Mouse (Mus musculus) adipocyte (in vitro differentiated cells): ENCODE results near the gene Kcnip1.

Source experiments
- DNase-seq: peaks from one replicate; pipeline ENCODE4 v3.0.0-alpha.2; 2016; ENCODE audit warnings: low spot score

Gene Kcnip1

DNA sequence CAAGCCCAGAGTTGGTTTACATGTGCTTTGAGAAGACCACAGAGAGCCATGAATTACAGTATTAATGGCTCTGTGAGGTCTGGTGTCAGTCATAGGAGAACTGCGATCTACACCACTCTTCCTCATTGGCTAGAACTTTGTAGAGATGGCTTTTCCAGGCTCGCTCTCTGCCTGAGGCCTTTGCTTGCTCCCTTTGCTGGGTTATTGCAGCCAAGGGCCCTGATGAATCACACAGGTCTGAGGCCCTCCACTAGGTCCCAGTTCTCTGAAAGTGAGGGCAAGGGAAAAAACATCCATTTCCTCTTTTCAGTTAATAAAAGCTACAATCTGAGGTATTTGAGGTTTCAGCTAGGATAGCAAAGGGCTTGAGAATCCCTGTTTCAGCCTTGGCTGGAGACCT, 329.4 kb downstream of the Kcnip1 start:
- no peak for DNase-seq

DNA sequence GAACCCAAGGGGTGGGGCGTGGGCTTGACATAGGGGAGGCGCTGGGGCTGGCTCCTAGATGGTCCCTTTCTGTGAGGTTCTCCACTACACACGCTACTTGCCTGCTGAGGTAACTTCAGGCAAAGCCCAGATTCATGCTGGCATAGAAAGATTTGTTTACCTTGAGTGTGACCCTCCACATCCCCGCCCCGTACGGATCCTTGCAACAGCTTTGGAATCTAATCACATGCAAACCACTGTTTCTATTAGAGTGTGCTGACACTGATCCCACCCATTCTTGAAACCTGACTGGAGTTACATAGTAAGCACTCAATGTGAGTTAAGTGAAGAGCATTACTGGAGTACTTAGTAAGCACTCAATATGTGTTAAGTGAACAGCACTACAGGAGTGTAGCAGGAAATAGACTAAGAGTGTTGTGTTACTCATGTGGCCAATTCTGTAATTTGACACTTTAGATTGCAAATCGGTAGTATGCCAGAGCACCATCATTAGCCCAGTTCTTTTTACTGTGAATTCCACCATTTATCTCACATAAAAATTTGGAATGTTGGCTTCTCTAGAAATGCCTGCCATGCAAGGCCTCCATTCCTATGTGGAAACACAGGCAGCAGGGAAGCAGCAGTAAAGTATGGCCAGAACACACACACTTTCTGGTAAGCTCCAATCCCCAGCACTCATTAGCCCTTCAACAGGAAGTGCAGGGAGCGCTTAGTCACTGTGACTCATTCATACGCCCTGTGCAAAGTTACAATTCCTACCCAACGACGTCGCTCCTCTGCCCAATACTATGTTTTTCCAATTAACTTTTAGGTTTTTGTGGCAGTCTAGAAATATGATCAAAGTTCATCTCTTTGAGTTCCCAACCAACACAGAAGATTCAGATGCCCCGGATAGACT, 332.7 kb downstream of the Kcnip1 start:
- DNase-seq: peak; percentile 5

DNA sequence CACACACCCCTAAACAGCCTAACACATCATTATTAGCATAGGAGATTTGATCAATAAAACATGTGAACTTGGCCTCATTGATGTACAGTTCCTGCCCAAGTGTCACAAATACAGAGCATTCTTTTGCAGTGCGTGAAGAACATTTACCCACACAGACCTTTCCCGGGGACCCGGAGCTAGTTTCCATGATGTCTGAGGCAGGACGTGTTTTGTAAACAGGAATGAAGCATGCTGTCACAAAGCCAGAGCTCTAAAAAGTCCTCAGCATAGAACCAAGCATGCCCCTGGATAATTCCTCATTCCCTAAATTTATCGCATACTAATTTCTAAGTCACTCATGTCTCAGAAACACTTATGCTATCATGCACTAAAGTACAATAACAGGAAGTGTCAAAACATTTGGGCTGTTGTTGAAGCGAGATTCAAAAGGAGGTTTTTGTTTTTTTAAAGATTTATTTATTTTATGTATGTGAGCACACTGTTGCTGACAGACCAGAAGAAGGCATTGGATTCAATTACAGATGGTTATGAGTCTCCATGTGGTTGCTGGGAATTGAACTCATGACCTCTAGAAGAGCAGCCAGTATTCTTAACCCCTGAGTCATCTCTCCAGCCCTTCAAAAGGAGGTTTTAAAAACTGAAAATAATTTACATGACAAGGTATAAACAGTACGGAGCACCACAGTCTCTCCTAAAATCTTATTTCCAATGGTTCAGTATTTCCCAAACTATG, 336.9 kb downstream of the Kcnip1 start:
- DNase-seq: peak; percentile 5

DNA sequence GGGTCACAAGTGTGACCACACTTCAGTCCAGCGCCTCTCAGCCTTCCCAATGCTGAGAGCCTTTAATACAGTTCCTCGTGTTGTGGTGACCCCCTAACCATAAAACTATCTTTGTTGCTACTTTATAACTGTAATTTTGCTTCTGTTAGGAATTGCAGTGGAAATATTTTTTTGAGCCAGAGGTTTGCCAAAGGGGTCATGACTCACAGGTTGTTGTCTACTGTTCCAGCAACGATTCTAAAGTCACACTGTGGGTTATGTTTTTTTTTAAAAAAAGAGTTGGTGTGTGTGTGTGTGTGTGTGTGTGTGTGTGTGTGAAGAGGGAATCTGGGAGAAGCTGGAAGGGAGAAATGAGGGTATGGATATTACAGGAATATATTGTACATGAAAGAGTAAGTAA, 337.7 kb downstream of the Kcnip1 start:
- no peak for DNase-seq

DNA sequence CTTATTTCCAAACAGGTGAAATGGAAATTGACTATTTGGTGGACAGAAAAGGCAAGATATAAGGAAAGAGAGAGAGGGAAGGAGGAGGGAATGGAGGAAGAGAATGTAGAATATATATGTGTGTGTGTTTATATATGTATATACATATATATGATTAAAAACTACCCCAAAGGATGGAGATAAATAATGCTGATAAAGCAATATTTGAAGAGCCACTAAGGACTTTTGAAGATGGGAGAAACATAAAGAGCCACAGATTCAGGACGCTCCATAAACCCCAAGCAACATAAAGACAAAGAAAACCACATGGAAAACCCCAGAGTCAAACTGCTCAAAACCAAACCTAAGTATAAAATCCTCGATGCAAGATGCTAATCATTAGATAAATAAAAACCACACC, 338.5 kb downstream of the Kcnip1 start:
- DNase-seq: no peak

DNA sequence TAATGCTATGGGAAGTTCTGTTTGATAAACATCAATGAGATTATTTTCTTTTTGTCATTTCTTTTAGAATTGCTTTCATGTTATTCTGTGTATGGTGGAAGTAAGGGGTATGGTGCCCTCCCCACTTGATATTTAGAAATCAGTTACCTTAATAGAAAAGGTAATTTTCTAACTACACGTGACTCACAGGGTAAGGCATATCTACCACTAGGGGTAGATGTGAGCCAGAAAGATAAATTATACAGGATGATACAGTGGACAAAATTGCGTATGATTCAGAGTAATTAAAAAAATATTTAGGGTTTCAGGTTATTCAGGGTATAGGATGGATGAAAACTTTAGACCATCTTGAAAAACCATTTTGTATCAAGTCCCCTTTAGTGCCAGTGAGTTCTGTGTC, 343.6 kb downstream of the Kcnip1 start:
- no peak for DNase-seq

DNA sequence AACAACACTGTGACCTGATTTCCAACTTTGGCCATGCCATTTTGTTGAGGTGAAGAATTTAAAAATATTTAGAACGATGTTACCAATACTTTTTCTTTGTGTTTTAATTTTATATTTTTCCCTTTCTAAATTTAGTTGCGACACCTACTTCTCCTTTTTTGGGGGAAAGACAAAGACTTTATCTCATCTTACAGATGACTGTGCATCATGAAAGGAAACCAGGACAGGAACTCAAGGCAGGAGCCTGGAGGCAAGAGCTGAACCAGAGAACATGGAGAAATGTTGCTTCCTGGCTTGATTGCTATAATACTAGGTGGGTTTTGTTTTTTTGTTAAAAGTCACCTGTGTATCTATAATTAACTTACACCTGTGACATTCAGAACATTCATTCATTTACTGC, 355.8 kb downstream of the Kcnip1 start:
- DNase-seq: no peak

DNA sequence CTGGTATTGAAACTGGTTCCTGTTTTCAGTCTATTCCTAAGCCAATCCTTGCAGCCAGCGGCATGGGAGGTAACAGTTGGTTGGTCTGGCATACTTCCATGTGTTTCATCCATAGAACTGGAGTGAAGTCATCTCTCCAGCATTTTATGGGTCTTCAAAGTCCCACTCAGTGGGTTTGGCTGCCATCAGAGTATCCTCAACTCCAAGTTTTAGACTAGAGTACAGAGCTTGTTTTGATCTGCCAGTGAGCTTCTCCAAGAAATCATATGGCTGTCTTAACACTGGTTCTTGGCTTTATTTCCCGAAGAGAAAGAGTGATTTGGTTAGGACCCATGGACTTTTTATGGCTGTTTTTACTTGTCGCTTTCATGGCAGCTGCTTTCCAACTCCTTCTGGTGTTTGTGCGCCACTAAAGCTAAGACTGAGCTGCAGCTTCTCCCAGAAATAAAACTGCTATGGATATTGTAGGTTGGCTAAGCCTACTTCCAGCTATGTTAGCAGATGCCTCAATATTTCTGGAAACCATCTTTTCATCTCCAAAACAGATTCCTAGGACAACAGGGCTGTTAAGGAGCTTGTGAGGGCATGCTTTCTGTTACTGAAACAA, 365.7 kb downstream of the Kcnip1 start:
- DNase-seq: no peak

DNA sequence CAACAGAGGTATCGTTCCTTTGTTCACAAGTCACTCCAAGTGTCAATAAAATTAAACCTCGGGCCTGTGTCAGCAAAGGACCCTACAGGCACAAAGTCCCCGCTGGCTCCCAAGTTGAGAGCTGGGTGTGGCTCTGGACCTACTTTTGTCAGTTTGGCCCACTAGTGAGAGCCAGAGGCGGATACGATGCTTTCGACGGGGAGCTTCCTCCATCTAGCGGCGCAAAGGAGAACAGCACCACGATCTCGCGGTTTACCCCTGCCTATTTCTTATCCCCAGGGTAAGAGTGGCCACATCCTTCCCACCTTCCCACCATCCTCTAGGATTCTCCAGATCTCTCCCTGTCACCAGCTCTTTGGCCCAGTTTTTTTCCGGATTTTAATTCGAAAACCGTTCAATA, 378.7 kb downstream of the Kcnip1 start:
- peak; percentile 50 for DNase-seq

DNA sequence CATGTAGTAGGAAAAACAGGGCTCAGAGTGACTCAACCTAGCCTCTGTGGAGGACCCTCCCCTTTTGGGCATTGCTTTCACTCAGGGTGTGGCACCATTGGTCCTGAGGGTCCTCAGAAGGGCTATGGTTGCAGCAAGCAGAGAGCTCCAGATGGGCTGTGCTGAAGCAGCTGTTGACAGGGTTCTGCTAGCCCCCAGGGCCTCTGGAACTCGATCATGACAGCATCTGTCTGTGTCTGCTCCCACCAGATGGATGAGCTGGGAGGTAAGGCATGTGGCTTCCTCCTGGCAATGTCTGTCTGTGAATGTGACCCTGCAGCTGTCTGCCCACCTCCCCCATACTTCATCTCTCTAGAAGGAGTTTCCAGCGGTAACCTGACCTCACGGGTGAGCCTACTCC, 385.2 kb downstream of the Kcnip1 start:
- no peak for DNase-seq

DNA sequence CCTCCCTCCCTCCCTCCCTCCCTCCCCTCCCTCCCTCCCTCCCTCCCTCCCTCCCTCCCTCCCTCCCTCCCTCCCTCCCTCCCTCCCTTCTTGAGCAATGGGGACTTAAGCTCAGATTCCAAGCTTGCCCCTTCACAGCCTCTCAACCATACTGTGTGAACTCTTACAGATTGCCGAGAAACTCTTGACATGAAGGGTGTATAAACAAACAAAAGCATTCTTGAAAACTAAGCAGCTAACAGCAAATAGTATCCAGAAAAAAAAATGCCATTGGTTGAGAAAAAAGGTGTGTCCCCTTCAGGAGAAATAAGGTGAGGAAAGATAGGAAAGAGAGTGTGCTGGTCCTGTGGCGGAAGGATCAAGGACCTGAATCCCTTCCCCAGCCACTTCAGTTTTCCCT, 389.8 kb downstream of the Kcnip1 start:
- DNase-seq: no peak

DNA sequence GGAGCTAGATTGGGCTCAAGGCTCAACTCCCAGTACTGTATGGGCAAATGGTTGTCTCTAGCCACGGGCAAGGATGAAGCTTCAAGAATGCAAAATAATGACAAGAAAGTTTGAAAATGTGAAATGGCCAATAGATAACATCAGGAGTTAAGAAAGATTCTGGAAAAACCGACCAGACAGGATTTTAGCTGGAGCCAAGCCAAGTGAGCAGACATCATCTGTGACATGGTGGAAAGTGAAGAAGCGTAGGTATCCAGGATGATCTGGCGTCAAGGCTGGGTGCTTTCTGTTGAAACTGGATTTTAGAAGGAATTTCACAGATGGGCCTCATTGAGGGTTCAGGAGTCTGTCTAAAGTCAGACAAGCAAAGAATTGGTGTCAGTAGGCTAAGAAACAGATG, 394.0 kb downstream of the Kcnip1 start, which contains the start of gene D130052B06Rik:
Gene D130052B06Rik, plus strand, starts transcription at position 317 of the 400 bp plus-strand sequence.
- DNase-seq: no peak

DNA sequence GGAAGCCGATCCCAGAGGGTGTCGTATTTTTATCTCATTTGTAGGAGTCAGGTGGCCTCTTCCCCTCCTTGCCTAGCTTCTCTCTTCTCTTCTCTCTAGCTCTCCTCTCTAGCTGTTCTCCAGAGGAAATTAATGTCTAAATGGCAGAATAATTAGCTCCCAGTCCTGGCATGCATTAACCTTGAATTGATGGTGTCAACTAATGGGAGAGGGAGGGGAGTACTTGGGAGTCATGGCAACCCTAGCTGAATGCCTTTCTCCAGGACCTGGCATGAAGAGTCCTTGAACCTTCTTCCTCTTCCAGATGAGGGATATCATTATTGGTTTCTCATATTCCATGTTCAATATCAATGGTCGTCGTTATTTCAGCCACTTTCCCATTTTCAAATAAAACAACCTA, 396.3 kb downstream of the Kcnip1 start:
- DNase-seq: no peak

DNA sequence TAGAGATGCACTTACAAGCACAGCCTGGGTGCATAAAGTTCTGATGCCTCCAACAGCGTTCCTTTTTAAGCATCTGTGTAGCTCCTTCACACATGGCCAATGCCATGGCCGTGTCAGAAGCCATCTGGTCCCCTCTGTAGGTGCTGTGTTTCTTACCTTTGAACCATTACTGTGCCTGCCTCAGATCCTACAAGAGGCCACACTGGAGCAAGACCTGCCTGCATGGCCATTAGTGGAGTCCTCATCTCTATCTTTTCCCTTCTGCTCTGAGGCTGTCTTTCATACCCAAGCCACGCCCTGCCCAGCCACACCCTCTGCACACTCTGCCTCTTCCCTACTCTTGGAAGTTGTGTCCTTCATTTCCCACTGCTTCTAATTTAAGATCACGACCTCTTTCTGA, 400.1 kb downstream of the Kcnip1 start:
- DNase-seq: no peak

DNA sequence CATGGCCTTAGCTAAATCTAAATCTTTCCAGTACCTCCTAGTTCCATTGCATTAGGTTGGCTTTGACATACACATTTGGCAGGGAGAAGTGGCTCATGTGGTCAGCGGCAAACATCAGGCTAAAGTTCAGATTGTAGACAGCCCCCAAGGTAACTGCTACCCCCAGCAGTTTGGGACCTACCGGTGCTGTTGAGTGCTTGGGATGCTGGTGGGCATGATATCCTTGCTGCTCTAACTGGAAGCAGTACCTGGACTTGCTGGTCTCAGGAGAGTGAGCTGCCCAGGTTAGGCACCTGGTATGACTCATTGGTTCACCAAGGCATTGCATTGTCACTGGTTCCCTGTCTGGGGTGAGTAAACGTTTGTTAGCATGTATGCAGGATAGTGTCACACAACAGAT, 402.2 kb downstream of the Kcnip1 start:
- DNase-seq: no peak

DNA sequence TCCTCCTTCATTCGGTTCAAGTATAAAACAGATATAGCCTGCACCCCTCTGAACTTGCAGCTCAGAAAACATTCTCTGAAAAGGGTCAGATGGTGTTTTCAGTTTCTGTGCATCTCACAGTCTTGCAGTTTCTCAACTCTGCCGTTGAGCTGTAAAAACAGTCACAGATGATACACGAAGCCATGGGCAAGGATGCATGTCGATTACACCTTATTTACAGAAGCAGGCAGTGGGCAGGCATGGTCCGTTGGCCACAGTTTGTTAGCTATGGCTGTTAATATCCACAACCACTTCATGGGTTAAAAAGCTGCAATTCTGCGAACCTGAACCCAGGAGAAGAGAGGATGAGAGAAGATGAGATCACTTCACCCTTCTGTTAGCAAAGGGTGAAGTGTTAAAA, 406.3 kb downstream of the Kcnip1 start:
- no peak for DNase-seq

DNA sequence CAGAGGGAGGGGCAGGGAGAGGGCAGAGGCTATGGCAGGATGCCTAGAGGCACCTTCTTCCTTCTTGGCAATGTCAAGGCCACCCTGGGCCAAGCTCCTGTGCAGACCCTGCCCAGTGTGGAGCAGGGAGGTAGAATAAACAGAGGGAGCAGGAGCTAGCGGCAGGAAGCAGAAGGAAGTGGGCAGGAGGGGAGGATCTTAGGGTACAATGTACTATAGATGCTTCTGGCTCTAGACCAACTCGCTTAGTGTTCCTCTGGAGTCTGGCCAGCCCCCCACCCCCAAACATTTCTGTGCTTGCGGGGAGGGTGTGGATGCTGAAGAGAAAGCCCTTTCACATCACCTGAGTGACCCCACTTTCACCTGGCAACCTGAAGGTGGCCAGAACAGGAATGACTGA, 413.3 kb downstream of the Kcnip1 start:
- DNase-seq: no peak
